Mouse (Mus musculus) hindbrain, embryonic 14.5 days (tissue): ENCODE results near the gene Insl6. TPM values are rescaled to one million over a fixed set of nuclear protein-coding genes. Genes with fewer than 3 reads are reported as not detected.

Source experiments
- ATAC-seq: fragments of 200-750 bp; cut with Nextera tagmentation; 2 replicates; pipeline ENCODE4 v1.8.0; 2017; ENCODE audit warnings: moderate number of reproducible peaks, mild to moderate bottlenecking, moderate TSS enrichment, moderate library complexity; ENCODE audit not compliant: low FRiP score
- DNase-seq: peaks from one replicate; pipeline ENCODE4 v3.0.0-alpha.2; 2015; ENCODE audit warnings: low spot score
- H3K27ac ChIP-seq: fragments of 300-500 bp; sonication (generic); 2 replicates; pipeline ENCODE4 v1.5.1; 2014; ENCODE audit warnings: mild to moderate bottlenecking, moderate library complexity
- H3K27me3 ChIP-seq: fragments of 300-500 bp; sonication (generic); 2 replicates; pipeline ENCODE4 v1.6.1; 2014; ENCODE audit warnings: mild to moderate bottlenecking, low read length, mixed read lengths; ENCODE audit not compliant: control insufficient read depth, insufficient read depth
- H3K36me3 ChIP-seq: fragments of 300-500 bp; sonication (generic); replicated peaks from 2 replicates; pipeline ENCODE4 v1.6.1; 2014; ENCODE audit not compliant: control insufficient read depth, insufficient read depth
- H3K4me1 ChIP-seq: fragments of 300-500 bp; sonication (generic); replicated peaks from 2 replicates; pipeline ENCODE4 v1.6.1; 2014; ENCODE audit warnings: antibody characterized with exemption, low read length, mixed read lengths; ENCODE audit not compliant: control insufficient read depth, insufficient read depth
- H3K4me2 ChIP-seq: fragments of 300-500 bp; sonication (generic); replicated peaks from 2 replicates; pipeline ENCODE4 v1.6.1; 2014; ENCODE audit warnings: mild to moderate bottlenecking, moderate library complexity
- H3K4me3 ChIP-seq: fragments of 300-500 bp; sonication (generic); replicated peaks from 2 replicates; pipeline ENCODE4 v1.5.1; 2014; ENCODE audit warnings: mild to moderate bottlenecking, low read length
- H3K9ac ChIP-seq: fragments of 300-500 bp; sonication (generic); 2 replicates; pipeline ENCODE4 v1.6.1; 2014
- H3K9me3 ChIP-seq: fragments of 300-500 bp; sonication (generic); 2 replicates; pipeline ENCODE4 v1.6.1; 2016; ENCODE audit warnings: low read length; ENCODE audit not compliant: control insufficient read depth
- WGBS: fragments of 180-500 bp; shearing (Covaris S2); extraction: QIAGEN DNeasy Blood & Tissue Kit; methylation state at CpG from one replicate; pipeline ENCODE4 v1.1.7; 2014; 5-methylcytosine and 5-hydroxymethylcytosine counted together
- polyA plus RNA-seq: library from polyadenylated mRNA; unstranded; fragments of >200 nt; fragmentation: Nextera tagmentation; extraction: Ambion mirVana; gene quantifications from 2 replicates; pipeline ENCODE4 v1.2.1, GENCODE M21; 2014

Insl6 gene
- polyA plus RNA-seq, 1 experiment from 2014 or later, result 1.8 TPM

DNA sequence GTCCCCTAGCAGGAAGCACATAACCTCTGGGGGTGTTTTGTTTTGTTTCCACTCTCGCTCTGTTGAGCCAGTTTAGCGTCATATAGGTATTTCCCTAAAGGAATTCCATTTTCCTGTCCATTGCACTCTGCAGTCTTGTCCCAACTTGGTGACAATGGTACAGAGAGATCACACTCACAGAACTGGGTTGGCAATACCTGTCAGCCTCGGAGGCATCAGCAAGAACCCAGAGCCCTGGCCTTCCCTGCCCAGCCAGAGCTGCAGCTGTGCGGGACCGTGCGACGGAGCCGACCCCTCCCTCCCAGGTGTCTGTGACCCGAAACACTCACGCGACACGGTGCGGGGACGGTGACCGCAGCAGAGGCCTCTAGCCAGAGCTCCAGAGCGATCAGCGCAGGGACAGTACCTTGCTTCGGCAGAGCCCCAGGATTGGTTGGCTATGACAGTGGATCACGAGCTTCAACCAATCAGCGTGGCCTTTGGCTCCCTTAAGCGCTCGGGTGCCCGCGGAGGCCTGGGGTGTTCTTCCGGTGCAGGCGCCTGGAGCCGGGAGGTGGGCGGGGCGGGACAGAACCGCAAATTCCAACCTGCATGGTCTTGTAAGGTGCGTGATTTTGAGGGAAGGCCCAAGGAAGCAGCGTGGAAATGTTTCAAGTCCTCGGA, 36.4 kb upstream of the Insl6 start:
- H3K27ac ChIP-seq, result peak overlapping the region; percentile 71
- H3K4me2 ChIP-seq, result peak overlapping the region; percentile 76
- H3K9me3 ChIP-seq, result no peaks in the 10 kb centered on the region
- H3K27me3 ChIP-seq, result no peaks in the 10 kb centered on the region
- H3K4me3 ChIP-seq, result peak overlapping the region; percentile 68
- peaks cover 15% of the 10 kb centered on the region for H3K4me1 ChIP-seq
- peaks cover 22% of the 10 kb centered on the region for H3K36me3 ChIP-seq
- DNase-seq (peak; percentile 91), ATAC-seq (peak; percentile 100)
- peak overlapping the region; percentile 85 for H3K9ac ChIP-seq
- 2% methylated on average over 33 of the region's 33 CpGs for WGBS

DNA sequence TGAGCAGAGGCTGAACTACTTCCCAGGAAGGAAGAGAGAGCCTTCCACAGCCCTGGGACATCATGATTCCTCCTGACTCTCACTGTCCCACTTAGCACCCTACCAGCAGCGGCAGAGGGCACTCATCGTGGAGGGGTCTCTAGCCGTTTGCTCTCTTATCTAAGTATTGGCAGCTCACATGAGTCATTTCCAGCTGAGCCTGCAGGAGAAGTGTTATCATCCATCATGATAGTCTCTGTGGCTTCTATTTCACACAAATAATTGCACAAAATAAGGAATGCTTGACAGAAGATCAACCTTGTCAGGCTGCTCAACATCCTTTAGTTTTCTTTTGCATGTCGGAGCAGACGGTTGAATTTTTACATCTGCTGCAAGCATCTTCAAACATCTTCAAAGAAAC, 35.1 kb upstream of the Insl6 start:
- ATAC-seq (no peak), DNase-seq (no peak)
- Histone ChIP-seq H3K4me1 (peaks cover 19% of the 10 kb centered on the region), H3K27ac (no peak overlapping the region), H3K9me3 (no peaks in the 10 kb centered on the region), H3K27me3 (no peaks in the 10 kb centered on the region), H3K9ac (no peak overlapping the region), H3K4me3 (no peak overlapping the region), H3K4me2 (peak overlapping the region; percentile 76; the same call in 1 of the 2 replicates), H3K36me3 (peaks cover 22% of the 10 kb centered on the region)
- WGBS, result 81% methylated on average over 5 of the region's 5 CpGs

DNA sequence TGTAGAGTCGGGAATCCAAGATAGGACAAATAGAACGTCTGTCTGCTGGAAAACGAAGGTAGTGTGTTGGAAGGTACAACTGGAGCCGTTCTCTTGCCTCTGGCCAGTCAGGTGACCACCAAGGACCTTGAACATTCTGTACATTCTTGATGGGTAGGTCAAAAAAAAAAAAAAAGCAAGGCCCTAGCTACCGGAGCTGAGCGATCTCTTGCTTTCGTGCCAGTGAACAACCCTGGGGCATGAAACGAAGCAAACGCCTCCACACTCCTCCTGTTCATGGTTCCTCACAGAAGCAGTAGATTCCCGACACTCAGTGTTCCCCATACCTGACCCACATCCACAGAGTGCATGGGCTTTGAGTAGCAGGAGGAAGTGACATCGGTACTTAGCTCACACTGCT, 31.1 kb upstream of the Insl6 start:
- Histone ChIP-seq H3K27ac (no peak overlapping the region), H3K9ac (no peak overlapping the region), H3K9me3 (no peaks in the 10 kb centered on the region), H3K4me3 (no peak overlapping the region), H3K4me1 (peaks cover 13% of the 10 kb centered on the region), H3K27me3 (no peaks in the 10 kb centered on the region), H3K4me2 (no peak overlapping the region), H3K36me3 (peaks cover 22% of the 10 kb centered on the region)
- no peak for DNase-seq
- 87% methylated on average over 11 of the region's 11 CpGs for WGBS
- ATAC-seq, result no peak

DNA sequence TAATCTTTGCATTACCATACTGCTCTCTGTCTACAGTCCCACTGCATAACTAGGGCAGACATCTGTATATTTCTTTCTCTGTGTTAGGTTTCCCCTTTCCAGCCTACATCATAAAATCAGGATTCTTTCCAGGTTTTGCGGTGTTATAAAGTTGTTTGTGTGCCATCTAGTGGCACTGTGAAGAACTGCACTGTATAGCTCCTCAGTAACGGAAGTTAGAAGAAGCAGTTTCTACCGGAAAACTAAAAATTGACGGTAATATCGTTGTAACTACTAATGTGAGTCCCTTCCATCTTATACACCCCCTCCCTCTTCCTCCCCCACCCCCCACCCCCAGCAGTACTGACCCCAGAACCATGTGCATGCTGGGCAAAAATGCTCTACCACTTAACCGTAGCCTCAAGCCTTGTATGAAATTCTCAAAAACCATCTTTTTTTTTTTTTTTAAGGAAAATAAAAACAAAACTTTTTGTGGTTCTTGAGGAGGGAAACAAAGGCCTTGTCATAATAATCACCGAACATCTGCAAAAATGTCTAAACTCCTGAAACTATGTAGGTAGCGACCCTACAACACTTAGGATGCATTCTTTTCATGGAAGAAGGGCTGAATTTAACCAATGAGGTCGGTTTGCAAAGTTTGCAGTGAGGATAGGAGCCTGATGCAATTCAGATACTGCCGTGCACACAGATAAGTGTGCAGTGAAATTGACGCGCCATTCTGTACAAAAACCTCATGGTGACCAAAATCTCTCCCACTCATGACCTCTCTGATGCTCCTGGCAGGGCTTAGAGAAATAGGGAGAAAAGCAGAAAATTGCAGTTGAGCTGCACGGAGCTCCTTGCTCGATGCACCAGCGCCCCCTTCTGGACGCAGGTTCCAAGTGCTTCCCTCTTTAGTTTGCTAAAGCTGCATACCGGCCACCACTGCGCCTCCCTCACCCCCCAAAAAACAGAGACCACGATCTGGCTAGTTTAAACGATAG, 30.0 kb upstream of the Insl6 start:
- 5% methylated on average over 20 of the region's 20 CpGs for WGBS
- ATAC-seq, result peak; percentile 62; the same call in 1 of the 2 replicates
- Histone ChIP-seq H3K4me3 (peak overlapping the region; percentile 18), H3K4me2 (peak overlapping the region; percentile 58), H3K27ac (no peak overlapping the region), H3K4me1 (peaks cover 6% of the 10 kb centered on the region; the same call in 1 of the 2 replicates), H3K36me3 (peaks cover 23% of the 10 kb centered on the region), H3K27me3 (no peaks in the 10 kb centered on the region), H3K9me3 (no peaks in the 10 kb centered on the region), H3K9ac (peak overlapping the region; percentile 24; the same call in 1 of the 2 replicates)
- peak; percentile 92 for DNase-seq

DNA sequence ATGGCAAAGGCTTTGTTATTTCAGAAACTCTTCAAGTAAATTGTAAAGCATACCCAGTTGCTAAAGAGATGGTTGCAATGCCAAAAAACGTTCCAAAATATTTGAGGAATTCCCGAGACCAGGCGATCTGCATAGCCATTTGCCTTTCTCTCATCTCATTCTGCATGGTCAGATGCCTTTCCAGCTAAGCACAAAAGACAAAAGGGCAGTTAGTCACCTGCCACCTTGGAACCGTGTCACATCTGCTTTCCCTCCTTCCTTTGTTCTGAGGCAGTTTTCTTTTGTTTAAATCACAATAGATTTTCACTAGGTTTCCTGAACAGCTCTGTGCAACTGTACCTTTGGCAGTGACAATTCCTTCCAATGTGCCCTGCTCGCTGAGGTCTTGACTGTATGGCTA, 25.8 kb upstream of the Insl6 start:
- no peak for ATAC-seq
- Histone ChIP-seq H3K4me1 (peaks cover 6% of the 10 kb centered on the region; the same call in 1 of the 2 replicates), H3K9ac (no peak overlapping the region), H3K27ac (no peak overlapping the region), H3K4me3 (no peak overlapping the region), H3K9me3 (no peaks in the 10 kb centered on the region), H3K36me3 (peaks cover 7% of the 10 kb centered on the region), H3K27me3 (no peaks in the 10 kb centered on the region), H3K4me2 (no peak overlapping the region)
- DNase-seq, result no peak
- 20% methylated on average over 5 of the region's 5 CpGs for WGBS

DNA sequence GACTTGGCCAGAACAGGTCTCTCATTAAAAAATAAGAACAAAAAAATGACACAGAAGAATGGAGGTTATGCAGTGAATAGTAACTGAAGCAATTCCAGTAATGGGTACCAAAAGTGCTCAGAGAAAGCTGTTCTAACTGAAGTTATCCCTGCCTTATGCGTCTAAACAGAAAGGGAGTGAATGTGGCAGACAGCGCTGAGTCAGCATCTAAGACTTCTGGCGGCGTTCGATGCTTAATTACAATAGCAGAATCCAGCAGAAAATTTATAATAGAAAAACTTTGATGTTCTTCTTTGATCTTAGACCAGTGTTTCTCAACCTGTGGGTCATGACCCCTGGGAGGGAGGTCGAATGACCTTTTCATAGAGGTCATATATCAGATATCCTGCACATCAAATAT, 20.5 kb upstream of the Insl6 start:
- DNase-seq (no peak), ATAC-seq (no peak)
- Histone ChIP-seq H3K4me3 (no peak overlapping the region), H3K9me3 (no peaks in the 10 kb centered on the region), H3K36me3 (peaks cover 7% of the 10 kb centered on the region), H3K9ac (no peak overlapping the region), H3K4me2 (no peak overlapping the region), H3K27ac (no peak overlapping the region), H3K4me1 (no peaks in the 10 kb centered on the region), H3K27me3 (no peaks in the 10 kb centered on the region)
- 80% methylated on average over 6 of the region's 6 CpGs for WGBS

DNA sequence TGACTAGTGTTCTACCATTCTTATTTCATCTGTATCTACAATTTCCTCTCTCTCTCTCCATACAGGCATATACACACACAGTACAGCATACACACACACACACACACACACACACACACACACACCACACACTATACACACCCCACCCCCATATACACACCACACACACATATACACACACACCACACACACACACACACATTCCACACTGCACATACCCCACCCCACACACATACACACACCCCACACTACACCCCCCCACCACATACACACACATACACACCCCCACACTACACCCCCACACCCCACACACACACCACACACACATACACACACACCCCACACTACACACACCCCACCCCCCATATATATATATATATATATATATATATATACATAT, 19.7 kb upstream of the Insl6 start:
- DNase-seq (no peak), ATAC-seq (no peak)
- Histone ChIP-seq H3K27ac (no peak overlapping the region), H3K4me2 (no peak overlapping the region), H3K4me3 (no peak overlapping the region), H3K4me1 (no peaks in the 10 kb centered on the region), H3K9ac (no peak overlapping the region), H3K36me3 (peaks cover 2% of the 10 kb centered on the region), H3K9me3 (no peaks in the 10 kb centered on the region), H3K27me3 (no peaks in the 10 kb centered on the region)

DNA sequence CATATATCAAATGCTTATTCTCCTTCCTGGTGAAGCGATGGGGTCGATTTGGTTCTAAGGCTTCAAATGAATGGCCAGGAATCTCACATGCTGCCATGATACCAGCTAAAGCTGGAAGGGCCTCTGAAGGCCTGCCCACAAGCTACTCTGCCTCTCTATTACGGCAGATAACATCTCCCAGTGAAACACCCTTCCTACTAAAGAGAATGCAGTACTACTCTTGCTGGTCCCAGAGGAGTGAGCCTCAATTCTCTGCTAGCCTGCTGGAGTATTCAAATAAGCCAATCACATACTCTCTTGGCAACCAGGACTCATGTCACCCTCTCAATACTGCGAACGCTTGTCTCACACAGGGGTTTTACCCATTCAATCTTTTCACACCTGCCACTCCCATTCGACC, 17.1 kb upstream of the Insl6 start:
- WGBS, result 89% methylated on average over 6 of the region's 6 CpGs
- DNase-seq (no peak), ATAC-seq (no peak)
- no peak overlapping the region for H3K9ac ChIP-seq
- H3K9me3 ChIP-seq, result no peaks in the 10 kb centered on the region
- H3K4me2 ChIP-seq, result no peak overlapping the region
- no peak overlapping the region for H3K27ac ChIP-seq
- H3K36me3 ChIP-seq, result no peaks in the 10 kb centered on the region
- H3K27me3 ChIP-seq, result no peaks in the 10 kb centered on the region
- H3K4me1 ChIP-seq, result no peaks in the 10 kb centered on the region
- no peak overlapping the region for H3K4me3 ChIP-seq

DNA sequence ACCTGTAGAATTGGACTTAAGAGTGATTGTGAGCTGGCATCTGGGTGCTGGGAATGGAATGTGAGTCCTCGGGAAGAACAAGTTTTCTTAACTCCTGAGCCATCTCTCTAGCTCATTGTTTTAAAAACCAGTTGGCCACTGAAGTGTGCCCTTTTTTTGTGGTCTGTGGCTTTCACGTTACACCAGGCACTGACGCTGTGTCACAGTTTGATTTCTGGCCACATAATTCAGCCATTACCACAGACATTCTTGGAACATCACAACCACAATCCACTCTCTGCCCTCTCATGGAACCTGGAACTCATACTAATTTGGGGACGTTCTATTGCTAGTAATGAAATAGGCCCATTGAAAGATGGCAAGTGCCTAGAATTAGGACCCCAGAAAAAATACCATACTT, 15.9 kb upstream of the Insl6 start:
- no peak for ATAC-seq
- H3K4me3 ChIP-seq, result no peak overlapping the region
- no peaks in the 10 kb centered on the region for H3K36me3 ChIP-seq
- H3K9ac ChIP-seq, result no peak overlapping the region
- no peak overlapping the region for H3K27ac ChIP-seq
- H3K4me1 ChIP-seq, result no peaks in the 10 kb centered on the region
- no peak for DNase-seq
- no peak overlapping the region for H3K4me2 ChIP-seq
- H3K27me3 ChIP-seq, result no peaks in the 10 kb centered on the region
- no peaks in the 10 kb centered on the region for H3K9me3 ChIP-seq
- 89% methylated on average over 4 of the region's 4 CpGs for WGBS
